Mouse (Mus musculus): ENCODE results near the gene Egr4.

Egr4 gene

GRCm38 (mm10) chr6:85513531-85513910, at the start of gene Egr4:
Egr4 (minus strand) TSS chr6:85513589.
- DNase-seq (ENCODE audit: low read depth, low spot score) = peak; percentile 38
- Histone ChIP-seq H3K36me3 (ENCODE audit: control insufficient read depth, insufficient read depth, low read length, poor library complexity, severe bottlenecking) (no peaks in the 10 kb centered on the region), H3K27me3 (ENCODE audit: control insufficient read depth, insufficient read depth, low read length, poor library complexity, severe bottlenecking) (no peaks in the 10 kb centered on the region; the same call in 1 of the 2 replicates)

GRCm38 (mm10) chr6:85562374-85562773, 49.0 kb upstream of the Egr4 start:
- DNase-seq (ENCODE audit: low read depth, low spot score) = no peak
- Histone ChIP-seq H3K27me3 (ENCODE audit: control insufficient read depth, insufficient read depth, low read length, poor library complexity, severe bottlenecking) (no peaks in the 10 kb centered on the region), H3K36me3 (ENCODE audit: control insufficient read depth, insufficient read depth, low read length, poor library complexity, severe bottlenecking) (no peaks in the 10 kb centered on the region)

GRCm38 (mm10) chr6:85547642-85548041, 34.3 kb upstream of the Egr4 start:
- Histone ChIP-seq H3K36me3 (ENCODE audit: control insufficient read depth, insufficient read depth, low read length, poor library complexity, severe bottlenecking) (no peaks in the 10 kb centered on the region), H3K27me3 (ENCODE audit: control insufficient read depth, insufficient read depth, low read length, poor library complexity, severe bottlenecking) (no peaks in the 10 kb centered on the region)
- DNase-seq (ENCODE audit: low read depth, low spot score) = no peak

GRCm38 (mm10) chr6:85544251-85544881, 31.0 kb upstream of the Egr4 start:
- Histone ChIP-seq H3K27me3 (ENCODE audit: control insufficient read depth, insufficient read depth, low read length, poor library complexity, severe bottlenecking) (no peaks in the 10 kb centered on the region), H3K36me3 (ENCODE audit: control insufficient read depth, insufficient read depth, low read length, poor library complexity, severe bottlenecking) (no peaks in the 10 kb centered on the region)
- no peak for DNase-seq (ENCODE audit: low read depth, low spot score)

GRCm38 (mm10) chr6:85543351-85544175, 30.2 kb upstream of the Egr4 start:
- DNase-seq (ENCODE audit: low read depth, low spot score) = no peak
- H3K36me3 ChIP-seq (ENCODE audit: control insufficient read depth, insufficient read depth, low read length, poor library complexity, severe bottlenecking) = no peaks in the 10 kb centered on the region
- H3K27me3 ChIP-seq (ENCODE audit: control insufficient read depth, insufficient read depth, low read length, poor library complexity, severe bottlenecking) = no peaks in the 10 kb centered on the region

- no peaks in the 10 kb centered on the region for H3K27me3 ChIP-seq (ENCODE audit: control insufficient read depth, insufficient read depth, low read length, poor library complexity, severe bottlenecking)
- DNase-seq (ENCODE audit: low read depth, low spot score) = no peak
- no peaks in the 10 kb centered on the region for H3K36me3 ChIP-seq (ENCODE audit: control insufficient read depth, insufficient read depth, low read length, poor library complexity, severe bottlenecking)
These were observed 9.4 kb upstream of the Egr4 start for GRCm38 (mm10) chr6:85522825-85523224.

- Histone ChIP-seq H3K27me3 (ENCODE audit: control insufficient read depth, insufficient read depth, low read length, poor library complexity, severe bottlenecking) (no peaks in the 10 kb centered on the region), H3K36me3 (ENCODE audit: control insufficient read depth, insufficient read depth, low read length, poor library complexity, severe bottlenecking) (no peaks in the 10 kb centered on the region)
- DNase-seq (ENCODE audit: low read depth, low spot score) = no peak
These were observed 8.6 kb upstream of the Egr4 start for GRCm38 (mm10) chr6:85522026-85522425.

DNA sequence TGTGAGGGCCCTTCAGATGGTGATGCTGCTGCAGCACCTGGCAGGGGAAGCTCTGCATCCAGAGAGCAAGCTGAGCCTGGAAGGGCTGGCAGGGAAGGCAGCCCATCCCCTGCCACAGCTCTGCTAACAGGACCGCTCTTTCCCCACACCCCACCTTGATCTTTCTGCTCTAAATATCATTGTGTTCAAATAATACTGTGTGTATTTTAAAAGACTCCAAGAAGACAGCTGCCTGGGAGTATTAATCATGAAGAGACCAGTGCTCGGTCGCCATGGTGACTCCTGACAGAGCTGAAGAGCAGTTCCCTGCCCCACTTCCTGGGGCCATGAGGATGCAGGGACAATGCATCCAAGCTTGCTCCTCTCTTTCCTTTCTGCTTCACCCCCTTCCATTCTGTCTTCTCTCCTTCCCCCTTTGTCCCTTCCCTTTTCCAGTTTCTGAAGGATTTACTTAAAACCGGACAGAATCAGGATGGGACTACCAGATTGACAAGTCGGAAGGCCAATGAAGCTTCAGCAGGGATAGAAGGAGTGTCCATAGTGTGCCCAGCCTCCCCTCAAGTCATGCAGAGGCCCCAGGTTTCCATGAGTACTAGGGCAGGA, 4.8 kb upstream of the Egr4 start:
- Histone ChIP-seq H3K27me3 (ENCODE audit: control insufficient read depth, insufficient read depth, low read length, poor library complexity, severe bottlenecking) (no peaks in the 10 kb centered on the region), H3K36me3 (ENCODE audit: control insufficient read depth, insufficient read depth, low read length, poor library complexity, severe bottlenecking) (no peaks in the 10 kb centered on the region)
- DNase-seq (ENCODE audit: low read depth, low spot score) = no peak

DNA sequence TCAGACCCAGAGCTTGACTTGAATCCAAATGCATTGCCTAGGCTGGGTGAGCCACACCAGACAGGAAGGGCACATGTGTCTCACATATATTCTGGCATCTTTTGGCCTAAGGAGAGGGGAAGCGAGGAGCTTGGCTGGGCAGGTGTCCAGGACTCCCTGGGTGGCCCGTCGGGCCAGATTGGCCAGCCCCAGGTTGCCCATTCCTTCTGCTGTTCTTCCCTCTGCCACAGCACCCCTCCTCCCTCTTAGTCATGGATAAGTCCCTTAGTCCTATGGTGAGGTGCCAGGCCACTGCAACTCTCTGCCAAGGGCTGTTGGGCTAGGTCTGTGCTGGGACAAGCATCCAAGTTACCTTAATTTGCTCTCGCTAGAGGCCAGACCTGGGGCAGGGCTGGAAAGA, 2.6 kb upstream of the Egr4 start:
- Histone ChIP-seq H3K27me3 (ENCODE audit: control insufficient read depth, insufficient read depth, low read length, poor library complexity, severe bottlenecking) (no peaks in the 10 kb centered on the region; the same call in 1 of the 2 replicates), H3K36me3 (ENCODE audit: control insufficient read depth, insufficient read depth, low read length, poor library complexity, severe bottlenecking) (no peaks in the 10 kb centered on the region)
- no peak for DNase-seq (ENCODE audit: low read depth, low spot score)

DNA sequence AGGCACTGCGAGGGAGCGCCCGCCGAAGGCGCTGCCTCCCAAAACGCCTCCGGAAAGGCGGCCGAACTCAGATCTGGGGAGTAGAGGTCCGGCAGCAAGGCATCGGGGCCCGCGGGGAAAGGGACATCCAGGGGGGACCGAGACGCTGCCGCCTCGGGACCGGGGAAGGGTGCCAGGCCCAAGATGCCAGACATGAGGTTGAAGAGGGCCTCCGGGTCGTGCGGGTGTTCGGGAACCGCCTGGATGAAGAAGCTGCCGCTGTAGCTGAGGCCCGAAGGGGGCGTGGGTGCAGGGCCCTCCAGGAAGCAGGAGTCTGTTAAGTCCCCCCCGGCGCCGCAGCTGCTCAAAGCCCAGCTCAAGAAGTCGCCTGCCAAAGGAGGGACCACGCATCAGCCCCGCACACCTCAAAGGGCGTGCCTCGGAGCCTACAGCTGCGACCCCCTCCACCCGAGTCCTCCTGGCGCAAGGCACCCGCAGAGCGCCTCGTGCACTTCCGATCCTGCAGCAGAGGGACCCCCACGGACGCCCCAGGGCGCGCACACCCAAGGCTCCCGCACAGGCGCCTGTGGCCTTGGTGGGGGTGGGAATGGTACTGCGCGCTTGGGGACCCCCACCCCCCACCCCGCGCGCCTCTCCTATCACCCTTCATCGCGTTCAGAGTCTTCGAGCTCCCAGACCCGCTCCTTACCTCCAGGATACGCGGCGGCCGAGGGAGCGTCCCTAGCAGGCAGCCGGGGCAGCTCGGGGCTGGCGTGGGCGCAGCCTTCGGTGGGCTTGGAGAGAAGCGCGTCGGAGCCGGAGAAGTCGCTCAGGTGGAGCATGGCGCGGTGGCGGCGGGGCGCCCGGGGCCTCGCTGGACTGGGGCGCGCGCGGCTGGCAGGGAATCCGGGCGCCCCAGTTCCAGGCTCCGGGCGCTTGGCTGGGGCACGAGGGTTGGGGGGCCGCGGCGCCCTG, 535 bp downstream of the Egr4 start:
- no peak for DNase-seq (ENCODE audit: low read depth, low spot score)
- H3K27me3 ChIP-seq (ENCODE audit: control insufficient read depth, insufficient read depth, low read length, poor library complexity, severe bottlenecking) = no peaks in the 10 kb centered on the region; the same call in 1 of the 2 replicates
- no peaks in the 10 kb centered on the region for H3K36me3 ChIP-seq (ENCODE audit: control insufficient read depth, insufficient read depth, low read length, poor library complexity, severe bottlenecking)

DNA sequence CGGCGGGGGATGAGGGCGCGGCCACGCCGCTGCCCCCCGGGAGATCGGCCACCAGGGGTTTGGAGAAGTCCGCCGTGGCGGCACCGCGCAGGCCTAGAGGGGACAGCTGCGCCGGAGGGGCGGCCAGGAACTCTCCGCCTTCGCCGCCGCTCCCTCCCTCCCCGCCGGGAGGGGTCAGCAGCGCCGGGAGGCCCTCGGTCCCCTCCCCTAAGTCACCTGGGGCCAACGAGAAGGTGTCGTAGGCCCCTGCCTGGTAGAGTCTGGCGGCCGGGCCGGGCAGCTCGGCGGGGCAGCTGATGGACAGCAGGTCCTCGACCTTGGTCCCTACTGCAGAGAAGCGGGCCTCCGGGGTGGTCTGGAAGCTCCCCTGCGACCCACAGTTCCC, 1.3 kb downstream of the Egr4 start:
- H3K36me3 ChIP-seq (ENCODE audit: control insufficient read depth, insufficient read depth, low read length, poor library complexity, severe bottlenecking) = no peaks in the 10 kb centered on the region
- H3K27me3 ChIP-seq (ENCODE audit: control insufficient read depth, insufficient read depth, low read length, poor library complexity, severe bottlenecking) = no peaks in the 10 kb centered on the region; the same call in 1 of the 2 replicates
- DNase-seq (ENCODE audit: low read depth, low spot score) = no peak

DNA sequence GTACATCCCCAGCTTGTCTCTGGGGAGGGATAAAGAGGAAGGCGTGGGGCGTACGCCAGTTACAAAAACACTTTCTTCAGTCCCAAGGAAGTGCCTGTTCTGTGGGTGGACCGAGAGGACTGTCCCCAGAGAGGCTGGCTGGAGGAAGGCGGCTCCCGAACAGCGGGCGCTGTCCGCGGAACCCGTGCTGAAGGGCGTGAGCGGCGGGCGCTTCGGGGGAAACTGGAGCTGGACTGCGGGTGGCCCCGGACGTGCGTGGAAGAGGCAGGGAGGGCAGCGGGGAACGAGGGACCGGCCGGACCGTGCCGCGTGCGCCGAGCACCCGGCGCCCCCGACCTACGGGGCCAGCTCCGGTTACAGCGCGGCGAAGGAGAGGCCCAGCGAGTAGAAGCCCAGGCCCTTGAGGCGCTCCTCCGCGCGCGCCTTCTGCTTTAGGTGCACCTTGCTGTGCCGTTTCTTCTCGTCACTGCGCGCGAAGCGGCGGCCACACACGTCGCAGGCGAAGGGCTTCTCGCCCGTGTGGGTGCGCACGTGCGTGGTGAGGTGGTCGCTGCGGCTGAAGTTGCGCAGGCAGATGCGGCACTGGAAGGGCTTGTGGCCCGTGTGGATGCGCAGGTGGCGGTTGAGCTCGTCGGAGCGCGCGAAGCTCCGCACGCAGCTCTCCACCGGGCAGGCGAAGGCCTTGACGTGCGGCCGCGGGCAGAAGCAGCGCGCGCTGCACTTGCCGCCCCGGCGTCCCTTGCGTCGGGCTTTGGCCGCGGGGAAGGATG, 1.9 kb downstream of the Egr4 start:
- H3K27me3 ChIP-seq (ENCODE audit: control insufficient read depth, insufficient read depth, low read length, poor library complexity, severe bottlenecking) = no peaks in the 10 kb centered on the region; the same call in 1 of the 2 replicates
- H3K36me3 ChIP-seq (ENCODE audit: control insufficient read depth, insufficient read depth, low read length, poor library complexity, severe bottlenecking) = no peaks in the 10 kb centered on the region
- DNase-seq (ENCODE audit: low read depth, low spot score) = no peak

- Histone ChIP-seq H3K27me3 (ENCODE audit: control insufficient read depth, insufficient read depth, low read length, poor library complexity, severe bottlenecking) (no peaks in the 10 kb centered on the region; the same call in 1 of the 2 replicates), H3K36me3 (ENCODE audit: control insufficient read depth, insufficient read depth, low read length, poor library complexity, severe bottlenecking) (no peaks in the 10 kb centered on the region)
- peak; percentile 7 for DNase-seq (ENCODE audit: low read depth, low spot score)
These were observed 2.9 kb downstream of the Egr4 start for GRCm38 (mm10) chr6:85510476-85510875.

GRCm38 (mm10) chr6:85508602-85509001, 4.8 kb downstream of the Egr4 start:
- H3K36me3 ChIP-seq (ENCODE audit: control insufficient read depth, insufficient read depth, low read length, poor library complexity, severe bottlenecking) = no peaks in the 10 kb centered on the region
- DNase-seq (ENCODE audit: low read depth, low spot score) = no peak
- H3K27me3 ChIP-seq (ENCODE audit: control insufficient read depth, insufficient read depth, low read length, poor library complexity, severe bottlenecking) = no peaks in the 10 kb centered on the region; the same call in 1 of the 2 replicates
